5 mouse cellular contexts compared by ENCODE assay signal in the genomic region with DNA sequence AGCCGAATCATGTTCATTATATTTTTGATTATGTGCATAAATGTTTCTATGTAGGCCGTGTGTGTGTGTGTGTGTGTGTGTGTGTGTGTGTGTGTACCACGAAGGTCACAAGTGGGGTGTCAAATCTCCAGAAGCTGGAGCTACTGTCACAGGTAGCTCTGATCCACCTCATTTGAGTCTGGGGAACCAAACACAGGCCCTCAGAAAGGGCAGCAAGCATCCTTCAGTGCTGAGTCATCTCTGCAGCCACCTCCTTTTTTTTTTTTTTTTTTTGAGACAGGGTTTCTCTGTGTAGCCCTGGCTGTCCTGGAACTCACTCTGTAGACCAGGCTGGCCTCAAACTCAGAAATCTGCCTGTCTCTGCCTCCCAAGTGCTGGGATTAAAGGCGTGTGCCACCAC. TPM values are rescaled to one million over a fixed set of nuclear protein-coding genes. Genes with fewer than 3 reads are reported as not detected.
"Had no signal": no experiment of that assay in that cellular context is flagged by ENCODE, and none has a peak within 500 bp of the region (broad histone marks: within the 10 kb centered on the region; RNA-seq: fewer than 3 reads in every experiment).

No protein-coding gene starts in this region.

RNA-seq across cellular contexts. Expression of a gene that starts 3.5 kb away (rescaled TPM):
- polyA plus RNA-seq: myocyte had no signal

RNA-seq across cellular contexts. Expression of a gene that starts 7.0 kb away (rescaled TPM):
- polyA plus RNA-seq: limb, embryonic 11.5 days; midbrain, embryonic 10.5 days; stomach, postnatal 0 days; thymus, adult 2 months had no signal

RNA-seq across cellular contexts. Expression of a gene that starts 16.6 kb away (rescaled TPM):
- polyA plus RNA-seq: myocyte had no signal
